Mouse (Mus musculus): ENCODE measurements around the gene Kif22. TPM values are rescaled to one million over a fixed set of nuclear protein-coding genes. Genes with fewer than 3 reads are reported as not detected.

The Kif22 gene
- polyA plus RNA-seq, 1 experiment = 50.5 TPM

DNA sequence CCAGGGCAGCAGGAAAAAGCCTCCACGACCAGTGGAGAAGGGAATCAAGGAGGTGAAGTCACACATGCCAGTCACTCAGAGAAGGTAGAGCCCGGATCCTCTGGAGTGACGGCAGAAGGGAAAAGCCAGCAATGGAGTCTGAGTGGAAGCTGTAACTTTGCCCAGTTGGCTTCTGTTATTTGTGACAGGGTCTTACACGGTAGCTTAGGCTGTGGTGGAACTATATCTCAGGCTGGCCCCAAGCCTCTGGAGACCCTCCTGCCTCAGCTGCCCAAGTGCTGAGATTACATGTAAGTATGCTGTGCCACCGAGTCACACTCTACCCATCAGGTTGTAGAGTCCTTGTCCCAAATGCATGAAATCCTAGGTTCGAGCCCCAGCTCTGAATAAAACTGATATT lies 28.9 kb downstream of the Kif22 start:
- Histone ChIP-seq H3K36me3 (ENCODE audit: control insufficient read depth, insufficient read depth, low read length) (no peaks in the 10 kb centered on the region), H3K4me3 (ENCODE audit: control insufficient read depth, insufficient read depth, low read length) (no peak overlapping the region), H3K4me1 (replicated peaks; ENCODE audit: control insufficient read depth, insufficient read depth, low read length) (peaks cover 38% of the 10 kb centered on the region), H3K27me3 (ENCODE audit: control insufficient read depth, insufficient read depth, low read length) (no peaks in the 10 kb centered on the region), H3K27ac (ENCODE audit: control insufficient read depth, insufficient read depth, low read length) (no peak overlapping the region)
- WGBS = 97% methylated on average over 6 of the region's 6 CpGs
- no peak for DNase-seq
- TF ChIP-seq POLR2A (IDR thresholded peaks at IDR 0.05; ENCODE audit: control insufficient read depth, extremely low read depth, insufficient read depth, low read length, poor library complexity) (no peak), CTCF (IDR thresholded peaks at IDR 0.05; ENCODE audit: borderline replicate concordance, control insufficient read depth, extremely low read depth, insufficient read depth, low read length, poor library complexity) (no peak)

DNA sequence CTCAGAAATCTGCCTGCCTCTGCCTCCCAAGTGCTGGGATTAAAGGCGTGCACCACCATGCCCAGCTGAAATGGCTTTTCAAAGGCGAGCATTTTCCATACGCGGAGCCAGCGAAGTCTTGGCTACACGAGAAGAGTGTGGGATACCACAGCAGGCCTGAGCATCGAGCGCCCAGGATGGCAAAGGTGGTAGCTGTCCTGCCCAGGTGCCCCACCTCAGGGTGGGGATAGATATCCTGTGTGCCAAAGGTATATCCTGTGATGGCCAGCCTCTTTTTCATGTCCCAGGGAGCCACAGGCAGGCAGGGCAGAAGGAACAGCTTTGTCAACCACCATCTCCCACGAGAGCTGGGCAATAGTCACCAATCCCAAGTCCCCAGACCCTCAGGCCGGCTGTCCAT lies 29.4 kb downstream of the Kif22 start:
- Histone ChIP-seq H3K27me3 (ENCODE audit: control insufficient read depth, insufficient read depth, low read length) (no peaks in the 10 kb centered on the region), H3K4me3 (ENCODE audit: control insufficient read depth, insufficient read depth, low read length) (no peak overlapping the region), H3K36me3 (ENCODE audit: control insufficient read depth, insufficient read depth, low read length) (no peaks in the 10 kb centered on the region), H3K27ac (ENCODE audit: control insufficient read depth, insufficient read depth, low read length) (no peak overlapping the region), H3K4me1 (replicated peaks; ENCODE audit: control insufficient read depth, insufficient read depth, low read length) (peaks cover 34% of the 10 kb centered on the region)
- WGBS = 96% methylated on average over 10 of the region's 10 CpGs
- no peak for DNase-seq
- TF ChIP-seq POLR2A (IDR thresholded peaks at IDR 0.05; ENCODE audit: control insufficient read depth, extremely low read depth, insufficient read depth, low read length, poor library complexity) (no peak), CTCF (IDR thresholded peaks at IDR 0.05; ENCODE audit: borderline replicate concordance, control insufficient read depth, extremely low read depth, insufficient read depth, low read length, poor library complexity) (no peak)

DNA sequence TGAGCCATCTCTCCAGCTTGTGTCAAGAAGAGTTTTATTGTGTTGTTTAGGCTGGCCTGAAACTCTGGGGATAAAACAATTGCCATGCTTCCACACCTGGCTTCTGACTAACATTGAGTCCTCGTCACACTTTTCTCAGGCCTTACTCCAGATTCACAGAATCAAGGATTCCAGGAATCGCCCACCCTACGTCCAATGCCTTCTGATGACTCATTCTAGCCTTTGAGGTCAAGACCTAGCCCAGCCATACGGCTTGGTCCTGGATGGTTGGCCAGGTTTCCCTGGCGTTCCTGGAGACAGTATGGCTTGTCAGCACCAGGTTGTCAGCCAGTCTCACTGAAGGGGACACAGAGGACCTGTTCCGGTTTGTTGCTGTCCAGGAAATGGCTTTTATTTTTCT lies 29.9 kb downstream of the Kif22 start:
- Histone ChIP-seq H3K4me1 (replicated peaks; ENCODE audit: control insufficient read depth, insufficient read depth, low read length) (peaks cover 30% of the 10 kb centered on the region), H3K36me3 (ENCODE audit: control insufficient read depth, insufficient read depth, low read length) (no peaks in the 10 kb centered on the region), H3K4me3 (ENCODE audit: control insufficient read depth, insufficient read depth, low read length) (no peak overlapping the region), H3K27me3 (ENCODE audit: control insufficient read depth, insufficient read depth, low read length) (no peaks in the 10 kb centered on the region), H3K27ac (ENCODE audit: control insufficient read depth, insufficient read depth, low read length) (no peak overlapping the region)
- DNase-seq = no peak
- 96% methylated on average over 6 of the region's 6 CpGs for WGBS
- no peak for TF ChIP-seq POLR2A (IDR thresholded peaks at IDR 0.05; ENCODE audit: control insufficient read depth, extremely low read depth, insufficient read depth, low read length, poor library complexity)
- no peak for TF ChIP-seq CTCF (IDR thresholded peaks at IDR 0.05; ENCODE audit: borderline replicate concordance, control insufficient read depth, extremely low read depth, insufficient read depth, low read length, poor library complexity)

DNA sequence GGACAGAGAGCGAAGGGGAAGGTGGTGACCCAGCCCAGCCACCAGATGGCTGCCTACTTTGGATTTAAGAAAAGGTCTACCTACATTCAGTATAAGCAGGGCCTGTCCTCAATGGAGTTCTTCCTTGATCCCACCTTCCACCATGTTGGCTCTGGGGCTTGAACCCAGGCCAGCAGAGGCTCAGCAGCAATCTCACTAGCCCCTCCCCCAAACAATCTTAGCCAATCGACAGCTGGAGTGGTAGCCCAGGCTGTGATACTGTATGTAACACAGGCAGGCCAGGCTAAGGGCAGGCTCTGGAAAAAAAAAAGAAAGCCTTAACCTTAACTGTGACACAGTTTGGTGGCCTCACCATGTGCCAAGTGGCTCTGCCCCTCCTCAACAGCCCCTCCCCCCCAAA lies 30.6 kb downstream of the Kif22 start:
- DNase-seq = no peak
- H3K27me3 ChIP-seq (ENCODE audit: control insufficient read depth, insufficient read depth, low read length) = no peaks in the 10 kb centered on the region
- no peaks in the 10 kb centered on the region for H3K36me3 ChIP-seq (ENCODE audit: control insufficient read depth, insufficient read depth, low read length)
- peaks cover 30% of the 10 kb centered on the region for H3K4me1 ChIP-seq (replicated peaks; ENCODE audit: control insufficient read depth, insufficient read depth, low read length)
- no peak for TF ChIP-seq CTCF (IDR thresholded peaks at IDR 0.05; ENCODE audit: borderline replicate concordance, control insufficient read depth, extremely low read depth, insufficient read depth, low read length, poor library complexity)
- TF ChIP-seq POLR2A (IDR thresholded peaks at IDR 0.05; ENCODE audit: control insufficient read depth, extremely low read depth, insufficient read depth, low read length, poor library complexity) = no peak
- no peak overlapping the region for H3K27ac ChIP-seq (ENCODE audit: control insufficient read depth, insufficient read depth, low read length)
- 89% methylated on average over 2 of the region's 2 CpGs for WGBS
- no peak overlapping the region for H3K4me3 ChIP-seq (ENCODE audit: control insufficient read depth, insufficient read depth, low read length)

DNA sequence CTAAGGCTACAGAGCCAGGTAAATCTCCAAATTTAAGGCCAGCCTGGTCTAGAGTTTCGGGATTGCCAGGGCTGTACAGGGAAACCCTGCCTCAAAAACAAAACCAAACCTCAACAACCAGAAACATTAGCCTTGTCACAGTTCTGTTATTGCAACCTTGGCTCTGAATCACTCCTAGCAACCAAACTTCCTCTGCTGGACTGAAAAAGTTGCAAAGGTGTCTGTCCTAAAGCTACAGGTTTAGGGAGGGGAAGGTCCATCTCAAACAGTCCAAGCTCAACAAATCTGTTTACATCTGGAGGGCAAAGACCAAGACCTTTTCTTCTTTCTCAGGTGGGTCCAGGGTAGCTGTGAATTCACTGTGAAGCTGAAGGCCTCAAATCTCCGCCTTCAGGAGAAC lies 31.2 kb downstream of the Kif22 start:
- Histone ChIP-seq H3K27ac (ENCODE audit: control insufficient read depth, insufficient read depth, low read length) (no peak overlapping the region), H3K4me3 (ENCODE audit: control insufficient read depth, insufficient read depth, low read length) (no peak overlapping the region), H3K4me1 (replicated peaks; ENCODE audit: control insufficient read depth, insufficient read depth, low read length) (peaks cover 27% of the 10 kb centered on the region), H3K36me3 (ENCODE audit: control insufficient read depth, insufficient read depth, low read length) (no peaks in the 10 kb centered on the region), H3K27me3 (ENCODE audit: control insufficient read depth, insufficient read depth, low read length) (no peaks in the 10 kb centered on the region)
- TF ChIP-seq CTCF (IDR thresholded peaks at IDR 0.05; ENCODE audit: borderline replicate concordance, control insufficient read depth, extremely low read depth, insufficient read depth, low read length, poor library complexity) = no peak
- TF ChIP-seq POLR2A (IDR thresholded peaks at IDR 0.05; ENCODE audit: control insufficient read depth, extremely low read depth, insufficient read depth, low read length, poor library complexity) = no peak
- DNase-seq = no peak
- 94% methylated on average over 2 of the region's 2 CpGs for WGBS

DNA sequence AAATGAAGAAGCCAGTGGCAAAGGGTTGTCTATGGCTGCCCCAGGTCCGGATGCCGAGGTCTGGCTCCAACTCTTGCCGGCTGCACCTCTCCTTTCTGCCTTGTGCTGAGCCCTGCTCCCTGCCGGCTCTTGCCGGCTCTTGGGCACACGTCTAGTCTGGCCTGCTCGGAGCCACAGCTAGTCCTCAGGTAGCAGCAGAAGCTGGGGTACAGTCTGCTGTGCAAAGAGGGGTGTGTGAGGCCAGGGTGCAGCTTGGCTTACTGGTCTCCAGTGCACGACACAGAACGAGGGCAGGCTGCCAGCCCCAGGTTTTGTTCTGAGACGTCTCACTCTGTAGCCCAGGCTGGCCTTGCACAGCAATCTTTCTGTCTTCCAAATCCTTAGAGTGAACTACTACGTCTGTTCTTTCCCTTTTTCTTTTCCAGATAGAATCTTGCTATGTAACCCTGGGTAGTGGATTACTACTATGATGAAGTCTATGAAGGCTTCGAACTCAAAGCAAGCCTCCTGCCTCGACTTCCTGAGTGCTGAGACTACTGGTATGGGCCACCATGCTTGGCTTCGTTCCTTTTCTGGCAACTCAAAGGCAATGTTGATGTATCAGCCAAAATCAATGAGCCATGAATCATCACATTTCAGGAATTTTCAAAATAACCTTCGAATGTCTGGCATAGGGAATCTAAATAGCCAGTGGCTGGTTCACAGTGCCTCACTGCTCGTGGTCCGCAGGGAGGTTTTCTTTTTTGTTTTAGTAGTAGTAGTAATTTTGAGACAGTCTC lies 32.8 kb downstream of the Kif22 start:
- no peak overlapping the region for H3K27ac ChIP-seq (ENCODE audit: control insufficient read depth, insufficient read depth, low read length)
- peaks cover 15% of the 10 kb centered on the region for H3K4me1 ChIP-seq (replicated peaks; ENCODE audit: control insufficient read depth, insufficient read depth, low read length)
- TF ChIP-seq CTCF (IDR thresholded peaks at IDR 0.05; ENCODE audit: borderline replicate concordance, control insufficient read depth, extremely low read depth, insufficient read depth, low read length, poor library complexity) (no peak), POLR2A (IDR thresholded peaks at IDR 0.05; ENCODE audit: control insufficient read depth, extremely low read depth, insufficient read depth, low read length, poor library complexity) (no peak)
- no peak for DNase-seq
- no peaks in the 10 kb centered on the region for H3K27me3 ChIP-seq (ENCODE audit: control insufficient read depth, insufficient read depth, low read length)
- WGBS = 90% methylated on average over 17 of the region's 17 CpGs
- no peak overlapping the region for H3K4me3 ChIP-seq (ENCODE audit: control insufficient read depth, insufficient read depth, low read length)
- H3K36me3 ChIP-seq (ENCODE audit: control insufficient read depth, insufficient read depth, low read length) = no peaks in the 10 kb centered on the region

All from thymus, adult 2 months (tissue).